Mouse (Mus musculus) cerebellum, postnatal 36 days (tissue): ENCODE data around the gene Syn3.

ENCODE experiments used
- DNase-seq, 2 experiments: peaks; one replicate each; pipeline ENCODE4 v3.0.0; 2021 to 2022; ENCODE audit warnings: mixed read lengths in 2 of 2

The Syn3 gene

GRCm38 (mm10) chr10:86367346-86367745, 131.3 kb downstream of the Syn3 start:
- no peak for DNase-seq

DNA sequence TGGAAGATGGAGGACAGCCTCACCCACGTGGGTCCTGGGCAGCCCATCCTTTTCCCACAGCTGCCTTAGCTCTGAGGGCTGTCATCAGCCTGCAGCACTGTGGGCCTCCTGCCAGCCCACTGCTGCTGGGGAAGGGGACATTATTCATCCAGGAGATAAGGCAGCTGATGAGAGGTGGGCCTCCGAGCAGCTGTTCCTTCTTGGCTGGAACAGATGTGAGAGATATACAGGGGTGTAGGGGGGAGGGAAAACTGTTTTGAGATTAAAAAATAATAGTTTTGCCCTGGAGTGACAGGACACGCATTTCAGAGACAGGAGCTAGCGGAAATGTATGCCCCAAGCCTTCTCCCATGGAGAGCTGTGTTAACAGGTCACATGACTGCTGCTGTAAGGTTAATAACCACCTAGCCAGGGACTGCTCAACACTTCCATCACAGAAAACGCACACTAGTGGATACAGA, 133.0 kb downstream of the Syn3 start:
- DNase-seq: no peak

GRCm38 (mm10) chr10:86363669-86364309, 134.9 kb downstream of the Syn3 start:
- DNase-seq: no peak

- peak; percentile 71 to 73 for DNase-seq
Measured at GRCm38 (mm10) chr10:86359699-86360098, 139.0 kb downstream of the Syn3 start.

- peak; percentile 39 to 53 for DNase-seq
Measured at GRCm38 (mm10) chr10:86359208-86359607, 139.5 kb downstream of the Syn3 start.

DNA sequence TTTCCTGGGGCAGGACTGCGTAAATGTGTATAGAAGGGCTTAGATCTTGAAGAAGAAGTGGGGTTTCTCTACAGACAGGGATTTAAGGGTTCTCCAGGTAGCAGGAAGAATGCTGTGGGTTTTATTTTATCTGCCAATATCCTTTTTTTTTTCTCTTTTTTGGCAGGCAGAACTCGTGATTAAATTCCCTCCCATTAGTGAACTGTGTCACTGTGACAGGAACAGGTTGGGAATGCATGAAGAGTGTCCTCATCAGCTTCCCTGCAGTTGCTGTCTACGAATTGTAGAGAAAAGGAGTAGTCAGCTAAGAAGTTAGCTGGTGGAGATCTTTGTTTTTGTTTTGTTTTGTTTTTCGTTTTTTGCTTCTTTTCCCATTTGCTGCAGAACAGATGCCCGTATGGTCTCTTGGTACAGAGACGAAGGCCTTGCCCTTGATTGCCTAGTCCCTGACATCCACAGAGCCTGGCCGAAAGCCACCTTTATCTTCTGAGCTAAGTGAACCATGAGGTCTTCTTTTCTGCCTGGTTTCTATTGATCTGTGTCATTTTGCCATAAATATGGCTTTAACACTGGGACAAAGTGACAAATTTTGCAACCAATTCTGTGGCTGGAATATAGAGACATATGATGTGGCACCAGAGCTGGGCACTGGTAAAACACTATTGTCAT, 140.3 kb downstream of the Syn3 start:
- peak in 1 of 2 experiments; percentile 31 for DNase-seq

GRCm38 (mm10) chr10:86356819-86357563, 141.7 kb downstream of the Syn3 start:
- peak; percentile 22 to 36 for DNase-seq

DNA sequence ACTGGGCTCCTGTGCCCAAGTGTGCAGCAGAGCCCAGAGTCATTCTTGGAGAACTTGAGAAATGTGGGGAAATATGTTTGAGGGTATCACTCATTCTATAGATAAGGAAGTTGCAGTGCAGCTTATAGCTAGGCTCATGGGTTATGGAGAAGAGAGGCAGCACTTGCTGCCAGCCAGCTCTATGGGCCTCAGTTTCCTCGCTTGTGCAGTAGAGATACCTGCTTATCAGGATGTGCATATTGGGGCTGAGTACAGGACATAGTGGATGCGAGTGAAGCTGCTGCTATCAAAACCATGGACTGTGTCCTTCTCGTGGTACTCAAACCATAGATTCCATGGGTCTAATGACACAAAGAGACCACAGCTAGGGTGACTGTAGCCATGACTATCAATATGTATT, 146.2 kb downstream of the Syn3 start:
- no peak for DNase-seq

DNA sequence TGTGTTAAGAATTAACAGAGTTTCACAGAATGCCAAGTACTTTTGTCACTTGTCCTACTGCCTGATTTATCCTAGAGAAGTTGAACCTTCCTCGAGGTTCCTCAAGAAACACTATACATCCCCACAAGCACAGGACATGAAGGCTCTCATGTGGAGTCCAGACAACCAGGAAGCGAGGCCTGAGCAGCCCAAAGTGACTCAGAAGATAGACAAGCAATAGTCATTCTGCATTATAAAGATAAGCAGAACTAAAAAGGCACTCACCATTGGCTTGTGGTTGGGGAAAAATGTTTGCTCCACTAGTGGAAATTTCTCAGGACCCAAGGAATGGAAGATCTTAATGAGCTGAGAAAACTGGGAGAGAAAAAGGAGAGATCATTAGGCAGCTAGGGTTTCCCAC, 147.4 kb downstream of the Syn3 start:
- no peak for DNase-seq

GRCm38 (mm10) chr10:86346235-86346840, 152.4 kb downstream of the Syn3 start:
- no peak for DNase-seq

- DNase-seq: no peak
Measured at GRCm38 (mm10) chr10:86345645-86346044, 153.1 kb downstream of the Syn3 start.

DNA sequence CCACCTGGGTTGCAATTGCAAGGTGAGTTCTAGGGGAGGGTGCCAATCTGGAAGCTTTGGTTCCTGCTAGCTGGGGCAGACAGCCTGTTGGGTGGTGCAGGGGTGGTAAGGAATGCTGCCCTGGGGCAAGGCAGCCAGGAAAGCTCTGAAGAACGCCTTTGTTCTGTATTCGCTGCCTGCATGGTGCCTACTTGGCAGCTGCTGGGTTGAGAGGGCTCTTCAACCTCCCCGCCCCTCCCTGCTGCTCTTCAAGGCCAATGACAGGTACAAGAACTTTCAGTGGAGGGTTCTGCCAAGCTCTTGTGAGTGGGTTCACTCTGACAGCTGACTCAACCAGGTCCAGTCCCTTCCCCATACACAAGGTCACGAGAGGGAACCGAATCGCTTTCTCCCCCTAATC, 154.0 kb downstream of the Syn3 start:
- no peak for DNase-seq

DNA sequence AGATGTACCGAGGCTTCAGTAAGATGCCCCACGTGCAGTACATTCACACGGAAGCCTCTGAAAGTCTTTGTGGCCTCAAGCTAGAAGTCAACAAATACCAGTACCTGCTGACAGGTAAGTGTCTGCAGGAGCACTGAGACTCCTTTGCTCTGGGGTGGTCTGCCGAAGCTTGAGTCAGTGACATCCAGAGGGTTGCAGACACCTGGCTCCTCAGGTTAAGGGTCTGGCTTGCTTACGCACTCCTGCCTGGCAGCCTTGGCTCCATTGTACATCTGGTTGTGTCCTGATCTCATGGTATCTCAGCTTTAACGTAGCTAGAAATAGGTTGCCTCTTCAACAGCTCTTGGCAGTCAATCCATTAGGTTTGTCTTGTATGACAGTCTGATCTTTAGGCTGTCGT, 154.8 kb downstream of the Syn3 start:
- no peak for DNase-seq

GRCm38 (mm10) chr10:86343362-86343761, 155.3 kb downstream of the Syn3 start:
- no peak for DNase-seq

GRCm38 (mm10) chr10:86342713-86343112, 156.0 kb downstream of the Syn3 start:
- no peak for DNase-seq

GRCm38 (mm10) chr10:86342151-86342550, 156.5 kb downstream of the Syn3 start:
- DNase-seq: no peak

GRCm38 (mm10) chr10:86341589-86341988, 157.1 kb downstream of the Syn3 start:
- no peak for DNase-seq

GRCm38 (mm10) chr10:86340991-86341527, 157.6 kb downstream of the Syn3 start:
- no peak for DNase-seq

DNA sequence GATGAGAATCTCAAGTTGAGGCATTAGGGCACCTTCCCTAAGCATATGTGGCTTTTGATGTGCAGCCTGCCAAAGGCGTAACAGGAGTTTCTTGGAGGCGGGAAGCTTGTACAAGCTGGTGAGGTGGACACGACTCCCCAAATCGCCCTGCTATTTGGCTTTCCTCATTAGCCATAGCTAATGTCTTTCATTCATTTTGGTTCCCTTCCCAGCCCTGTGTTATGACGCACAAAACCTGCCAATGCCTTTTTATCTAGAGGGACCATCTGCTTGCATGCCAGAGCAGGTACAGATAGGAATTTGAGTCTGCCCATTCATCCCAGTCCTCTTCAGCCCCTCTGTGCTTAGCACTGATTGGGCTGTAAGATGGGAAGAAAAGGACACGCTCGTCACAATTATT, 158.3 kb downstream of the Syn3 start:
- peak in 1 of 2 experiments; percentile 37 for DNase-seq

DNA sequence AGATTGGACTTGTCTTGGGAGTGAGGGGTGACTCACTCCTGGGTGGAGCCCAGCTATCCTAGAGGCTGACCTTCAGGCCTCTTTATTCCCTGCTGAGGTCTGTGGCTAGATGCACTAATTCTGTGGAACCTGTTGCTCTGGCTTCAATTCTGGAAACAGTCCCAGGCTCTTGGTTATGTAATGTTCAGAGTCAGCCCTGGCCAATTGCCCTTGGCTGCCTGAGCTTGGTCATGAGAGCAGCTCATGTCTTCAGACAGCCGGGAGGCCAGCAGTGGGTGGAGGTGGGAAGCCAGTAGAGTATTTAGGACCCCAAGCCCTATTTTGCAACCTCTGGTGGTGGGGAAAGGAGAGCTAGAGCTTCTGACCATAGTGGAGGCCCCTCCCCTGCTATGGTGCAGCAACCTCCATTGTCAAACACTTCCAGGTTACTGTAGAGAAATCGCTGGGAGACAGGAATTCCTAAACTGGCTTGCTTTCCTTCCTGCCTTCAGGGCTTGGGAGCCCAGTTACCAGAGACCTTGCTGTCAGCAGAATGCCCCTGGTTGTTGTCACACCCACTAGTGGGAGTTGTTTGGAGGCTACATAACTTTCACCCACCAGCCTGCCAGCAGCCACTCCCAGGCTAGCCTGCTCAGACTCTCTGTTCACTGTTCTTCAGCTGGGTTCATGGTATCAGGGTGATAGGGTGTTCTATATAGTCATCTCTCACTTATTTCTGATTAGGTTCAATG, 158.9 kb downstream of the Syn3 start:
- peak; percentile 90 to 96 for DNase-seq

GRCm38 (mm10) chr10:86339121-86339520, 159.6 kb downstream of the Syn3 start:
- DNase-seq: no peak

GRCm38 (mm10) chr10:86338121-86338715, 160.5 kb downstream of the Syn3 start:
- no peak for DNase-seq
